Mouse (Mus musculus) ES-E14 (cell line): ENCODE measurements around the gene Pkm. TPM values are rescaled to one million over a fixed set of nuclear protein-coding genes. Genes with fewer than 3 reads are reported as not detected.

Experiments used
- DNase-seq: peaks from one replicate; pipeline ENCODE4 v3.0.0-alpha.2; 2013; ENCODE audit warnings: low read depth, low spot score
- H3K27ac ChIP-seq: 2 replicates; pipeline ENCODE4 v1.5.1; 2012; ENCODE audit warnings: low read depth, mild to moderate bottlenecking, low read length, moderate library complexity, mixed read lengths; ENCODE audit not compliant: poor library complexity, insufficient read depth, severe bottlenecking
- H3K36me3 ChIP-seq: 2 replicates; pipeline ENCODE4 v1.6.1; 2012; ENCODE audit warnings: mild to moderate bottlenecking, low read length, moderate library complexity, mixed read lengths; ENCODE audit not compliant: control insufficient read depth, poor library complexity, insufficient read depth, severe bottlenecking
- H3K4me1 ChIP-seq, 2 experiments: fragments of 150-350 bp in 1 of 2; sonication (generic) in 1 of 2; 2 replicates each; pipeline ENCODE4 v1.6.1; 2012; ENCODE audit warnings: low read length in 2 of 2, mild to moderate bottlenecking in 1 of 2, mixed read lengths in 1 of 2; ENCODE audit not compliant: control insufficient read depth in 2 of 2, insufficient read depth in 2 of 2, poor library complexity in 1 of 2
- H3K4me3 ChIP-seq, 2 experiments: fragments of 150-350 bp in 1 of 2; sonication (generic) in 1 of 2; 2 replicates each; pipeline ENCODE4 v1.5.1; 2012; ENCODE audit warnings: low read length in 2 of 2, low read depth in 1 of 2, mild to moderate bottlenecking in 1 of 2, mixed read lengths in 1 of 2; ENCODE audit not compliant: insufficient read depth in 1 of 2, poor library complexity in 1 of 2, severe bottlenecking in 1 of 2
- H3K9ac ChIP-seq: 2 replicates; pipeline ENCODE4 v1.6.1; 2012; ENCODE audit warnings: low read depth, mild to moderate bottlenecking, low read length, mixed read lengths; ENCODE audit not compliant: poor library complexity, insufficient read depth, severe bottlenecking
- H3K9me3 ChIP-seq: fragments of 150-350 bp; sonication (generic); 2 replicates; pipeline ENCODE4 v1.6.1; 2012; ENCODE audit warnings: low read depth, mild to moderate bottlenecking, low read length; ENCODE audit not compliant: control insufficient read depth, insufficient read depth
- CHD2 ChIP-seq: IDR thresholded peaks from 2 replicates; pipeline ENCODE4 v1.6.1; 2014; ENCODE audit warnings: mild to moderate bottlenecking, low read depth, low read length, inconsistent platforms
- HCFC1 ChIP-seq: IDR thresholded peaks from 2 replicates; pipeline ENCODE4 v1.6.1; 2012; ENCODE audit warnings: low read length, inconsistent platforms, borderline replicate concordance; ENCODE audit not compliant: insufficient read depth
- MAFK ChIP-seq: IDR thresholded peaks from 2 replicates; pipeline ENCODE4 v1.6.1; 2014; ENCODE audit warnings: mild to moderate bottlenecking, low read depth, low read length, inconsistent platforms; ENCODE audit not compliant: insufficient read depth
- ZC3H11A ChIP-seq: IDR thresholded peaks from 2 replicates; pipeline ENCODE4 v1.6.1; 2012; ENCODE audit warnings: low read depth, mild to moderate bottlenecking, inconsistent platforms, low read length, borderline replicate concordance
- ZNF384 ChIP-seq: IDR thresholded peaks from 2 replicates; pipeline ENCODE4 v1.6.1; 2012; ENCODE audit warnings: low read depth, low read length, inconsistent platforms
- in situ Hi-C, 2 experiments: fragments of 600-800 bp; cut with MboI; formaldehyde crosslinking; loops; one replicate each; pipeline ENCODE4 v1.15.1; 2025; ENCODE audit warnings: low sequenced_read_pairs in 2 of 2, inconsistent platforms in 1 of 2; ENCODE audit not compliant: unreplicated experiment in 2 of 2
- total RNA-seq: library from RNA; depleted of rRNA; stranded (reverse); fragments of 300-350 nt; gene quantifications from 2 replicates; pipeline ENCODE4 v1.2.3, GENCODE M21; 2012

Gene Pkm
- total RNA-seq, 1 experiment, result 2,243 TPM

GRCm38 (mm10) chr9:59673427-59673826 lies 17.3 kb downstream of the Pkm start:
- Histone ChIP-seq H3K4me3 (no peak overlapping the region), H3K9me3 (no peaks in the 10 kb centered on the region), H3K4me1 (no peaks in the 10 kb centered on the region; a peak in 1 of 4 replicates), H3K27ac (no peak overlapping the region), H3K36me3 (peaks cover 79% of the 10 kb centered on the region), H3K9ac (no peak overlapping the region)
- in situ Hi-C loops, result no loop called here
- TF ChIP-seq CHD2 (no peak), MAFK (no peak), ZC3H11A (no peak), ZNF384 (no peak), HCFC1 (no peak)
- no peak for DNase-seq

GRCm38 (mm10) chr9:59675598-59675997 lies 19.4 kb downstream of the Pkm start:
- H3K36me3 ChIP-seq, result peaks cover 65% of the 10 kb centered on the region

DNA sequence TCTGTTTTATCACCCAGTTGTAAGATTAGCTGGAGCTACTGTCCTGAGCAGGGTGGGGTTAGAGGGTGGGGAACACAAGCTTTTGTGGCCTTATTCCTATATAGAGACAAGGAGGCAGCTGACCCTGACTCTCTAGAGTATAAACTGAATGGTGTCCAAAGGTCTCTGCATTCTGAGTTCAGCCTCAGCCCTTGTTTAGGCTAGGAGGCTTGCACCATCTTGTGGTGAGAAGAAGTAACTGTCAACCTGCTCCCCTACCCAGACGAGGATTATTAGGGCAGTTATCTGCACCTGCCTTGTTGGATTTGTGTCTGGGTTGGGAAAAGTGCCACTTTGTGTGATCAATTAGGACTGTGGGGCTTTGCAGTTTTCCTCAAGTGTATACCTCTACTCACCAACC lies 22.1 kb downstream of the Pkm start:
- Histone ChIP-seq H3K4me1 (no peaks in the 10 kb centered on the region; a peak in 1 of 4 replicates), H3K9me3 (no peaks in the 10 kb centered on the region), H3K9ac (no peak overlapping the region), H3K36me3 (peaks cover 44% of the 10 kb centered on the region), H3K4me3 (no peak overlapping the region), H3K27ac (peak overlapping the region; percentile 66; the same call in 1 of the 2 replicates)
- no peak for TF ChIP-seq MAFK
- no peak for TF ChIP-seq ZC3H11A
- no peak for TF ChIP-seq CHD2
- TF ChIP-seq ZNF384, result no peak
- no peak for TF ChIP-seq HCFC1
- DNase-seq, result no peak
- in situ Hi-C loops, result no loop called here

More at GRCm38 (mm10) chr9:59675598-59675997, 19.4 kb downstream of the Pkm start:
- Histone ChIP-seq H3K9me3 (no peaks in the 10 kb centered on the region), H3K4me3 (no peak overlapping the region), H3K4me1 (no peaks in the 10 kb centered on the region; a peak in 1 of 4 replicates), H3K9ac (no peak overlapping the region), H3K27ac (no peak overlapping the region)
- no peak for DNase-seq
- in situ Hi-C loops, result no loop called here
- no peak for TF ChIP-seq CHD2
- no peak for TF ChIP-seq MAFK
- no peak for TF ChIP-seq ZNF384
- no peak for TF ChIP-seq HCFC1
- TF ChIP-seq ZC3H11A, result no peak

DNA sequence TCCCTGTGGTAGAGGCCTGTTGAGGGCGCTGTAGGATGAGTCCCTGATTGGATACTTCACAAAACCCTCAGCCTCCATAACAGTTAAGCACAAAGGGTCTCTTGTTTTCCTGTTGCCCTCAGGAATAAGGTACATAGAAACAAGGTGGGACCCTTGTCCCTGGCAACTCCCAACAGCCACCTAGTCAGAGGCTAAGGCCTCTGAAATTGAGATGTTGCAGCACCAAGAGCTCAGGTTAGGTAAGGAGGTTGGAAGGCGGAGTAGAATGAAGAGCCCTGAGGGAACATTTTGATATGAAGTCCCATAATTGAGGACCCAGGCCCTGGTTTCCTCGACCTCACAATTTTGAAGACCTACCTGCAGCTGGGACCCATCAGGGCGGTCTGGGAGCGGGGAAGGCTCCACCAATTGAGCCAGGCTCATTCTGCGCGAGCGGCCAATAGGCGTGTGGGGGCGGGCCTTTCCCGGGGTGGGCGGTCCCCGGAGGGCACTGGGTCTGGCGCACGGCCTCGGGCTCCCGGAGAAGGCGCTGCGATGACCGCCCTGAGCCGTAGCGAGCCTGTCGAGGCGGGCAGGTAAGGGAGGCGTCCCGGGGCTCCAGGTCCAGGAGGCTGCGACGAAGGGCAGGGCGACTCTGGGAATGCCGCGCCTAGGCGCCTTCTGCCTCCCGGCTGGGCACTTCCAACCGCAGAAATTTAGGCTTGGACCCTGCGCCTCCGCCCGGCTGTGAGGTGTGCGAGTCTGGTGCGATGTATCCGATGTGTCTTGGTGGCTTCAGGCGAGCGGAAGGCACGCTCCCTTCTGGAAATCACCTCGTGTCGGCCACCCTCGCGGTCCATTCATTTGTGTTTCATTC lies 23.7 kb downstream of the Pkm start, which contains the start of gene Gramd2:
TSS of gene Gramd2 (plus strand) at position 467 of the 856 bp plus-strand sequence.
- H3K36me3 ChIP-seq, result peaks cover 32% of the 10 kb centered on the region
- peak within 1 kb of the TSS; percentile 85; the same call in 1 of the 2 replicates for H3K27ac ChIP-seq

More for the DNA sequence above, 23.7 kb downstream of the Pkm start, which contains the start of gene Gramd2:
- H3K9ac ChIP-seq, result peak within 1 kb of the TSS; percentile 83
- H3K4me1 ChIP-seq, result no peaks in the 10 kb centered on the region; a peak in 1 of 4 replicates
- in situ Hi-C loops, result no loop called here
- peak within 1 kb of the TSS; percentile 63 to 75 for H3K4me3 ChIP-seq
- TF ChIP-seq ZC3H11A (no peak), CHD2 (peak; percentile 83)
- H3K9me3 ChIP-seq, result no peaks in the 10 kb centered on the region
- DNase-seq, result peak; percentile 87
